Mouse (Mus musculus): ENCODE results near the gene Zfp683. TPM values are rescaled to one million over a fixed set of nuclear protein-coding genes. Genes with fewer than 3 reads are reported as not detected.

Gene Zfp683
- total RNA-seq, 2 experiments from 2014 or later = not detected

GRCm38 (mm10) chr4:134090521-134091224 lies 37.0 kb downstream of the Zfp683 start:
- no peak for DNase-seq (ENCODE audit: low spot score in 2 of 2)

- DNase-seq (ENCODE audit: low spot score in 2 of 2) = no peak
Measured at GRCm38 (mm10) chr4:134091225-134091529, 37.5 kb downstream of the Zfp683 start.

- peak; percentile 43 to 55 for DNase-seq (ENCODE audit: low spot score in 2 of 2)
Measured at GRCm38 (mm10) chr4:134092382-134093288, 39.0 kb downstream of the Zfp683 start.

GRCm38 (mm10) chr4:134094004-134094564 lies 40.4 kb downstream of the Zfp683 start:
- no peak for DNase-seq (ENCODE audit: low spot score in 2 of 2)

- DNase-seq (ENCODE audit: low spot score in 2 of 2) = no peak
Measured at GRCm38 (mm10) chr4:134094923-134095547, 41.4 kb downstream of the Zfp683 start, which contains the start of gene Cd52. Gene Cd52 (minus strand): TSS chr4:134095082.

GRCm38 (mm10) chr4:134096120-134096519 lies 42.5 kb downstream of the Zfp683 start:
- DNase-seq (ENCODE audit: low spot score in 2 of 2) = no peak

GRCm38 (mm10) chr4:134097015-134097608 lies 43.5 kb downstream of the Zfp683 start:
- DNase-seq (ENCODE audit: low spot score in 2 of 2) = no peak

GRCm38 (mm10) chr4:134098628-134099027 lies 45.0 kb downstream of the Zfp683 start:
- DNase-seq (ENCODE audit: low spot score in 2 of 2) = no peak

- no peak for DNase-seq (ENCODE audit: low spot score in 2 of 2)
Measured at GRCm38 (mm10) chr4:134100245-134100644, 46.6 kb downstream of the Zfp683 start.

- peak; percentile 83 to 88 for DNase-seq (ENCODE audit: low spot score in 2 of 2)
Measured at GRCm38 (mm10) chr4:134101979-134102741, 48.5 kb downstream of the Zfp683 start, which contains the start of gene Ubxn11. Gene Ubxn11 (plus strand): TSS chr4:134102570.

- DNase-seq (ENCODE audit: low spot score in 2 of 2) = no peak
Measured at GRCm38 (mm10) chr4:134102742-134103119, 49.1 kb downstream of the Zfp683 start.

GRCm38 (mm10) chr4:134106105-134106504 lies 52.5 kb downstream of the Zfp683 start:
- DNase-seq (ENCODE audit: low spot score in 2 of 2) = no peak

- no peak for DNase-seq (ENCODE audit: low spot score in 2 of 2)
Measured at GRCm38 (mm10) chr4:134107730-134108129, 54.1 kb downstream of the Zfp683 start.

- no peak for DNase-seq (ENCODE audit: low spot score in 2 of 2)
Measured at GRCm38 (mm10) chr4:134108196-134108595, 54.6 kb downstream of the Zfp683 start.

Other genes starting within 250 kb of the Zfp683 start
- gene Rps6ka1, start 166.0 kb upstream of the Zfp683 start, total RNA-seq (2021) = 10 to 100 TPM; 18.2 TPM
- 100 to 1,000 TPM; 199 to 225 TPM for gene Hmgn2, start 85.2 kb upstream of the Zfp683 start, total RNA-seq (2021)
- 10 to 100 TPM; 57.3 to 58.6 TPM for gene Dhdds, start 52.9 kb upstream of the Zfp683 start, total RNA-seq (2021)
- gene Lin28a, start 35.0 kb upstream of the Zfp683 start, total RNA-seq (2021) = not detected
- gene Crybg2, start 7.0 kb downstream of the Zfp683 start, total RNA-seq (2021) = 1 to 10 TPM; 2.1 to 2.7 TPM
- 1 to 10 TPM; 1.2 to 2.4 TPM for gene Cd52, start 41.2 kb downstream of the Zfp683 start, total RNA-seq (2021)
- 10 to 100 TPM; 19.5 to 23.2 TPM for gene Ubxn11, start 48.7 kb downstream of the Zfp683 start, total RNA-seq (2021)
- gene Sh3bgrl3, start 75.0 kb downstream of the Zfp683 start, total RNA-seq (2021) = 100 to 1,000 TPM; 292 to 301 TPM
- 10 to 100 TPM; 11.8 to 16.0 TPM for gene Cep85, start 133.3 kb downstream of the Zfp683 start, total RNA-seq (2021)
- not detected for gene Gm7534, start 149.2 kb downstream of the Zfp683 start, total RNA-seq (2021)
- under 1 TPM in 1 of 2 experiments, not detected in 1; 0.43 TPM for gene Catsper4, start 173.5 kb downstream of the Zfp683 start, total RNA-seq (2021)
- under 1 TPM in 1 of 2 experiments, not detected in 1; 0.16 TPM for gene Cnksr1, start 184.6 kb downstream of the Zfp683 start, total RNA-seq (2021)
- gene E130218I03Rik, start 189.8 kb downstream of the Zfp683 start, total RNA-seq (2021) = not detected
- 10 to 100 TPM; 11.1 to 12.5 TPM for gene Zfp593, start 191.8 kb downstream of the Zfp683 start, total RNA-seq (2021)
- gene Gm30191, start 193.1 kb downstream of the Zfp683 start, total RNA-seq (2021) = not detected
- 1 to 10 TPM; 2.6 to 3.5 TPM for gene Grrp1, start 200.3 kb downstream of the Zfp683 start, total RNA-seq (2021)
- gene Pdik1l, start 234.1 kb downstream of the Zfp683 start, total RNA-seq (2021) = 10 to 100 TPM; 18.6 to 24.4 TPM

Measured in layer of hippocampus, postnatal 10 days (tissue).